Mouse (Mus musculus) thymus, adult 2 months (tissue): ENCODE measurements at regions not wholly inside any gene's neighbourhood (a gene's known extent, or its start where the extent isn't known, plus 50 kb on each side); places are given as distances from the start of the nearest gene placed in this dataset.

Experiments used
- CTCF ChIP-seq: fragments of 200-500 bp; IDR thresholded peaks from 2 replicates; pipeline ENCODE4 v1.5.1; 2012; ENCODE audit warnings: mild to moderate bottlenecking, control low read depth, low read length, moderate library complexity, borderline replicate concordance; ENCODE audit not compliant: control insufficient read depth, poor library complexity, insufficient read depth; ENCODE audit errors: extremely low read depth
- POLR2A ChIP-seq: fragments of 200-500 bp; IDR thresholded peaks from 2 replicates; pipeline ENCODE4 v1.6.1; 2012; ENCODE audit warnings: mild to moderate bottlenecking, low read length, control low read depth, moderate library complexity; ENCODE audit not compliant: control insufficient read depth, poor library complexity, insufficient read depth; ENCODE audit errors: extremely low read depth

DNA sequence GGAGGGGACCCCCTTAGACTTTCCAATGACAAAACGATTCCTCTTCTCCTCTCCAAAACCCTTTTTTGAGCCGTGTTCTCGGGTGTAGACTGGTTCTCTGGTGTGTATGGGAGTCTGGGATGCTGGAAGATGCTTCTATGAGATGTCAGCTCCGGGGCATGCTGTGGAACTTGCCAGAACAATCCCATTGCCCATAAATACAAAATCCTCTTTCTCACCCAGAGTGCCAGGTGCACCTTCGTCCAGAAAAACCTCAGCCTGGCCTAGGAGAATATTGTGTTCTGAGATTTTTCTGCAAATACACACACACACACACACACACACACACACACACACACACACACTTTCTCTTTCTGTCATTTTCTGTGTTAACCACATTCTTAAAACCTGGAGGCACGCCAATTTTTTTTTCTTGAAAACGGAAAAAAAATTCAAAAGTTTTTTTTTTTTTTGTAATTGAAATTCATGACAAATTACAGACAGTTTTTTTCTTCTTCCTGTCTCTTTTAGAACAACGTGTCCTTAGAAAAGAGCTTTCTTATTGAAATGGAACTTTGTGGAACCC is 465.5 kb downstream of the Vrk1 start:
- no peak for TF ChIP-seq CTCF
- no peak for TF ChIP-seq POLR2A
